Mouse (Mus musculus): ENCODE measurements at regions not wholly inside any gene's neighbourhood (a gene's known extent, or its start where the extent isn't known, plus 50 kb on each side); places are given as distances from the start of the nearest gene placed in this dataset.

GRCm38 (mm10) chr6:109433596-109433995 is 605.2 kb downstream of the Edem1 start:
- no peak for ATAC-seq (ENCODE audit: insufficient read depth, low read depth)
- TF ChIP-seq CTCF (IDR thresholded peaks at IDR 0.05; ENCODE audit: low read depth) (no peak), EP300 (IDR thresholded peaks at IDR 0.05; ENCODE audit: low read depth) (no peak)
- WGBS, result 53% methylated on average over 2 of the region's 2 CpGs

More at GRCm38 (mm10) chr6:109433596-109433995, 605.2 kb downstream of the Edem1 start:
- Histone ChIP-seq H3K27me3 (ENCODE audit: control insufficient read depth, insufficient read depth, low read length) (no peaks in the 10 kb centered on the region), H3K4me2 (ENCODE audit: low read depth, low read length) (no peak overlapping the region), H3K4me3 (ENCODE audit: low read depth, low read length) (no peak overlapping the region), H3K4me1 (ENCODE audit: control insufficient read depth, insufficient read depth) (no peaks in the 10 kb centered on the region), H3K36me3 (replicated peaks; ENCODE audit: control insufficient read depth, insufficient read depth, low read length) (no peaks in the 10 kb centered on the region), H3K9me3 (replicated peaks; ENCODE audit: control insufficient read depth, low read length) (no peaks in the 10 kb centered on the region), H3K27ac (ENCODE audit: low read depth) (no peak overlapping the region), H3K9ac (replicated peaks; ENCODE audit: low read depth, low read length) (no peak overlapping the region)
- no peak for DNase-seq (ENCODE audit: low spot score)
